Mouse (Mus musculus): ENCODE data around the gene Sgpp2. TPM values are rescaled to one million over a fixed set of nuclear protein-coding genes. Genes with fewer than 3 reads are reported as not detected.

The Sgpp2 gene
- polyA plus RNA-seq, 1 experiment from 2014 or later, result 2.6 TPM

GRCm38 (mm10) chr1:78414421-78414820 is 104.3 kb downstream of the Sgpp2 start:
- 87% methylated on average over 5 of the region's 5 CpGs for WGBS
- no peak overlapping the region for H3K27ac ChIP-seq (replicated peaks)
- H3K9ac ChIP-seq (replicated peaks), result no peak overlapping the region
- no peak for ATAC-seq (ENCODE audit: low FRiP score, low read depth)
- 0 out of 2 replicates have a peak, but pooled peaks cover 5% of the 10 kb centered on the region for H3K36me3 ChIP-seq
- no peaks in the 10 kb centered on the region for H3K4me1 ChIP-seq
- H3K9me3 ChIP-seq, result no peaks in the 10 kb centered on the region
- no peaks in the 10 kb centered on the region for H3K27me3 ChIP-seq
- no peak overlapping the region for H3K4me2 ChIP-seq (replicated peaks)
- no peak overlapping the region for H3K4me3 ChIP-seq

- Histone ChIP-seq H3K4me1 (peaks cover 2% of the 10 kb centered on the region; the same call in 1 of the 2 replicates), H3K27ac (replicated peaks) (no peak overlapping the region), H3K9me3 (no peaks in the 10 kb centered on the region), H3K4me3 (no peak overlapping the region), H3K9ac (replicated peaks) (no peak overlapping the region), H3K36me3 (0 out of 2 replicates have a peak, but pooled peaks cover 5% of the 10 kb centered on the region), H3K4me2 (replicated peaks) (no peak overlapping the region), H3K27me3 (0 out of 2 replicates have a peak, but pooled peaks cover 8% of the 10 kb centered on the region)
- no peak for ATAC-seq (ENCODE audit: low FRiP score, low read depth)
- 95% methylated on average over 9 of the region's 9 CpGs for WGBS
Observed at GRCm38 (mm10) chr1:78417154-78417911, 107.2 kb downstream of the Sgpp2 start.

- H3K4me1 ChIP-seq, result peaks cover 11% of the 10 kb centered on the region; the same call in 1 of the 2 replicates
- H3K27ac ChIP-seq (replicated peaks), result no peak overlapping the region
- H3K4me3 ChIP-seq, result no peak overlapping the region
- no peak overlapping the region for H3K9ac ChIP-seq (replicated peaks)
- H3K36me3 ChIP-seq, result 0 out of 2 replicates have a peak, but pooled peaks cover 10% of the 10 kb centered on the region
- H3K27me3 ChIP-seq, result 0 out of 2 replicates have a peak, but pooled peaks cover 8% of the 10 kb centered on the region
- 43% methylated on average over 4 of the region's 4 CpGs for WGBS
- ATAC-seq (ENCODE audit: low FRiP score, low read depth), result peak; percentile 78; the same call in 1 of the 2 replicates
- no peaks in the 10 kb centered on the region for H3K9me3 ChIP-seq
- H3K4me2 ChIP-seq (replicated peaks), result no peak overlapping the region
Observed at GRCm38 (mm10) chr1:78419593-78419992, 109.4 kb downstream of the Sgpp2 start.

- no peak overlapping the region for H3K4me3 ChIP-seq
- H3K4me1 ChIP-seq, result peaks cover 11% of the 10 kb centered on the region; the same call in 1 of the 2 replicates
- 0 out of 2 replicates have a peak, but pooled peaks cover 8% of the 10 kb centered on the region for H3K27me3 ChIP-seq
- H3K27ac ChIP-seq (replicated peaks), result no peak overlapping the region
- H3K9me3 ChIP-seq, result no peaks in the 10 kb centered on the region
- no peak overlapping the region for H3K9ac ChIP-seq (replicated peaks)
- 0 out of 2 replicates have a peak, but pooled peaks cover 10% of the 10 kb centered on the region for H3K36me3 ChIP-seq
- ATAC-seq (ENCODE audit: low FRiP score, low read depth), result no peak
- no peak overlapping the region for H3K4me2 ChIP-seq (replicated peaks)
- WGBS, result 86% methylated on average over 6 of the region's 6 CpGs
Observed at GRCm38 (mm10) chr1:78420271-78420670, 110.1 kb downstream of the Sgpp2 start.

GRCm38 (mm10) chr1:78421749-78422148 is 111.6 kb downstream of the Sgpp2 start:
- ATAC-seq (ENCODE audit: low FRiP score, low read depth), result no peak
- H3K27ac ChIP-seq (replicated peaks), result no peak overlapping the region
- no peak overlapping the region for H3K4me3 ChIP-seq
- peaks cover 17% of the 10 kb centered on the region for H3K4me1 ChIP-seq
- 92% methylated on average over 5 of the region's 5 CpGs for WGBS
- 0 out of 2 replicates have a peak, but pooled peaks cover 10% of the 10 kb centered on the region for H3K36me3 ChIP-seq
- H3K4me2 ChIP-seq (replicated peaks), result no peak overlapping the region
- no peaks in the 10 kb centered on the region for H3K9me3 ChIP-seq
- 0 out of 2 replicates have a peak, but pooled peaks cover 8% of the 10 kb centered on the region for H3K27me3 ChIP-seq
- no peak overlapping the region for H3K9ac ChIP-seq (replicated peaks)

- Histone ChIP-seq H3K27me3 (0 out of 2 replicates have a peak, but pooled peaks cover 8% of the 10 kb centered on the region), H3K4me1 (peaks cover 17% of the 10 kb centered on the region), H3K9ac (replicated peaks) (no peak overlapping the region), H3K36me3 (0 out of 2 replicates have a peak, but pooled peaks cover 7% of the 10 kb centered on the region), H3K9me3 (no peaks in the 10 kb centered on the region), H3K4me3 (no peak overlapping the region), H3K4me2 (replicated peaks) (no peak overlapping the region), H3K27ac (replicated peaks) (no peak overlapping the region)
- 51% methylated on average over 2 of the region's 2 CpGs for WGBS
- no peak for ATAC-seq (ENCODE audit: low FRiP score, low read depth)
Observed at GRCm38 (mm10) chr1:78422576-78422975, 112.4 kb downstream of the Sgpp2 start.

- H3K4me1 ChIP-seq, result peaks cover 26% of the 10 kb centered on the region
- no peaks in the 10 kb centered on the region for H3K9me3 ChIP-seq
- 94% methylated on average over 4 of the region's 4 CpGs for WGBS
- 0 out of 2 replicates have a peak, but pooled peaks cover 5% of the 10 kb centered on the region for H3K36me3 ChIP-seq
- peaks cover 8% of the 10 kb centered on the region; the same call in 1 of the 2 replicates for H3K27me3 ChIP-seq
- H3K4me2 ChIP-seq (replicated peaks), result no peak overlapping the region
- no peak overlapping the region for H3K27ac ChIP-seq (replicated peaks)
- H3K4me3 ChIP-seq, result no peak overlapping the region
- ATAC-seq (ENCODE audit: low FRiP score, low read depth), result no peak
- H3K9ac ChIP-seq (replicated peaks), result no peak overlapping the region
Observed at GRCm38 (mm10) chr1:78424848-78425247, 114.7 kb downstream of the Sgpp2 start.

GRCm38 (mm10) chr1:78425309-78425708 is 115.2 kb downstream of the Sgpp2 start:
- no peak for ATAC-seq (ENCODE audit: low FRiP score, low read depth)
- 0 out of 2 replicates have a peak, but pooled peaks cover 5% of the 10 kb centered on the region for H3K36me3 ChIP-seq
- H3K4me1 ChIP-seq, result peaks cover 26% of the 10 kb centered on the region
- no peak overlapping the region for H3K4me3 ChIP-seq
- no peak overlapping the region for H3K27ac ChIP-seq (replicated peaks)
- WGBS, result 88% methylated on average over 7 of the region's 7 CpGs
- peaks cover 8% of the 10 kb centered on the region; the same call in 1 of the 2 replicates for H3K27me3 ChIP-seq
- no peaks in the 10 kb centered on the region for H3K9me3 ChIP-seq
- H3K4me2 ChIP-seq (replicated peaks), result no peak overlapping the region
- no peak overlapping the region for H3K9ac ChIP-seq (replicated peaks)

- no peak overlapping the region for H3K27ac ChIP-seq (replicated peaks)
- WGBS, result 75% methylated on average over 7 of the region's 7 CpGs
- no peak for ATAC-seq (ENCODE audit: low FRiP score, low read depth)
Observed at GRCm38 (mm10) chr1:78425793-78426700, 115.9 kb downstream of the Sgpp2 start.

GRCm38 (mm10) chr1:78426841-78427240 is 116.7 kb downstream of the Sgpp2 start:
- peaks cover 26% of the 10 kb centered on the region for H3K4me1 ChIP-seq

More at GRCm38 (mm10) chr1:78425793-78426700, 115.9 kb downstream of the Sgpp2 start:
- Histone ChIP-seq H3K36me3 (0 out of 2 replicates have a peak, but pooled peaks cover 5% of the 10 kb centered on the region), H3K4me1 (peaks cover 26% of the 10 kb centered on the region), H3K9ac (replicated peaks) (no peak overlapping the region), H3K9me3 (no peaks in the 10 kb centered on the region), H3K27me3 (peaks cover 4% of the 10 kb centered on the region; the same call in 1 of the 2 replicates), H3K4me3 (no peak overlapping the region), H3K4me2 (replicated peaks) (no peak overlapping the region)

GRCm38 (mm10) chr1:78428851-78429250 is 118.7 kb downstream of the Sgpp2 start:
- H3K4me1 ChIP-seq, result peaks cover 14% of the 10 kb centered on the region
- no peak for ATAC-seq (ENCODE audit: low FRiP score, low read depth)
- no peak overlapping the region for H3K27ac ChIP-seq (replicated peaks)
- H3K9ac ChIP-seq (replicated peaks), result no peak overlapping the region
- no peaks in the 10 kb centered on the region for H3K9me3 ChIP-seq
- 0 out of 2 replicates have a peak overlapping the region, but pooled peaks have one; percentile 18 for H3K4me2 ChIP-seq (replicated peaks)
- 0 out of 2 replicates have a peak, but pooled peaks cover 5% of the 10 kb centered on the region for H3K36me3 ChIP-seq
- H3K4me3 ChIP-seq, result no peak overlapping the region
- H3K27me3 ChIP-seq, result no peaks in the 10 kb centered on the region; the same call in 1 of the 2 replicates
- 16% methylated on average over 11 of the region's 11 CpGs for WGBS

More at GRCm38 (mm10) chr1:78426841-78427240, 116.7 kb downstream of the Sgpp2 start:
- Histone ChIP-seq H3K9me3 (no peaks in the 10 kb centered on the region), H3K27me3 (no peaks in the 10 kb centered on the region; the same call in 1 of the 2 replicates), H3K9ac (replicated peaks) (no peak overlapping the region), H3K4me2 (replicated peaks) (no peak overlapping the region), H3K27ac (replicated peaks) (no peak overlapping the region), H3K36me3 (0 out of 2 replicates have a peak, but pooled peaks cover 5% of the 10 kb centered on the region), H3K4me3 (no peak overlapping the region)
- 40% methylated on average over 3 of the region's 3 CpGs for WGBS
- ATAC-seq (ENCODE audit: low FRiP score, low read depth), result no peak
